Mouse (Mus musculus): ENCODE results near the gene Arhgap17. TPM values are rescaled to one million over a fixed set of nuclear protein-coding genes. Genes with fewer than 3 reads are reported as not detected.

The Arhgap17 gene
- total and polyA plus RNA-seq, 3 experiments, result 2.6 to 124 (median 33.7) TPM

- peaks cover 6 to 15% of the 10 kb centered on the region in 2 experiments for H3K4me1 ChIP-seq (ENCODE audit: control insufficient read depth in 1 of 2, insufficient read depth in 2 of 2, low read length in 2 of 2)
- no peak overlapping the region for H3K4me3 ChIP-seq (ENCODE audit: control insufficient read depth in 1 of 2, insufficient read depth in 1 of 2, low read depth in 2 of 2, low read length in 2 of 2)
- DNase-seq (ENCODE audit: low read depth, low spot score), result no peak
- no peaks in the 10 kb centered on the region for H3K9me3 ChIP-seq (replicated peaks; ENCODE audit: insufficient read depth, low read length)
- peaks cover 0 to 13% of the 10 kb centered on the region in 2 experiments; a peak in 3 of 4 replicates for H3K36me3 ChIP-seq (ENCODE audit: control insufficient read depth in 1 of 2, insufficient read depth in 2 of 2, low read length in 2 of 2)
- no peak overlapping the region for H3K27ac ChIP-seq (ENCODE audit: control insufficient read depth, low read depth, low read length)
- no peak for TF ChIP-seq ZC3H11A (IDR thresholded peaks at IDR 0.05; ENCODE audit: low read depth, low read length)
- TF ChIP-seq SMC3 (IDR thresholded peaks at IDR 0.05; ENCODE audit: low read depth, low read length), result no peak
- TF ChIP-seq E2F4 (IDR thresholded peaks at IDR 0.05; ENCODE audit: borderline replicate concordance, low read depth, low read length), result no peak
- TF ChIP-seq MYB (IDR thresholded peaks at IDR 0.05; ENCODE audit: low read depth, low read length), result no peak
- TF ChIP-seq MYC (IDR thresholded peaks at IDR 0.05; ENCODE audit: low read depth, low read length), result no peak
- TF ChIP-seq ETS1 (IDR thresholded peaks at IDR 0.05; ENCODE audit: low read depth, low read length), result no peak
- TF ChIP-seq ZKSCAN1 (IDR thresholded peaks at IDR 0.05; ENCODE audit: low read depth, low read length), result no peak
- no peak for TF ChIP-seq MAFK (IDR thresholded peaks at IDR 0.05; ENCODE audit: borderline replicate concordance, low read depth, low read length)
- TF ChIP-seq TAL1 (IDR thresholded peaks at IDR 0.05; ENCODE audit: low read length), result no peak
- TF ChIP-seq CHD1 (IDR thresholded peaks at IDR 0.05; ENCODE audit: low read depth, low read length), result no peak
- TF ChIP-seq SIN3A (IDR thresholded peaks at IDR 0.05; ENCODE audit: low read length), result no peak
- peaks cover 3% of the 10 kb centered on the region; the same call in 1 of the 2 replicates for H3K79me2 ChIP-seq (ENCODE audit: control insufficient read depth, insufficient read depth, low read length, poor library complexity)
- H3K27me3 ChIP-seq (ENCODE audit: control insufficient read depth in 1 of 2, insufficient read depth in 2 of 2, low read length in 2 of 2), result no peaks in the 10 kb centered on the region
- no peak overlapping the region for H3K9ac ChIP-seq (ENCODE audit: control insufficient read depth, low read depth, low read length, poor library complexity, severe bottlenecking)
These were observed 16.6 kb downstream of the Arhgap17 start for GRCm38 (mm10) chr7:123353081-123353480.

- no peaks in the 10 kb centered on the region for H3K27me3 ChIP-seq (ENCODE audit: control insufficient read depth in 1 of 2, insufficient read depth in 2 of 2, low read length in 2 of 2)
- H3K36me3 ChIP-seq (ENCODE audit: control insufficient read depth in 1 of 2, insufficient read depth in 2 of 2, low read length in 2 of 2), result peaks cover 0 to 12% of the 10 kb centered on the region in 2 experiments; a peak in 3 of 4 replicates
- no peak overlapping the region for H3K27ac ChIP-seq (ENCODE audit: control insufficient read depth, low read depth, low read length)
- peaks cover 5% of the 10 kb centered on the region; the same call in 1 of the 2 replicates for H3K79me2 ChIP-seq (ENCODE audit: control insufficient read depth, insufficient read depth, low read length, poor library complexity)
- H3K4me1 ChIP-seq (ENCODE audit: control insufficient read depth in 1 of 2, insufficient read depth in 2 of 2, low read length in 2 of 2), result peaks cover 4 to 12% of the 10 kb centered on the region in 2 experiments
- no peak for TF ChIP-seq ETS1 (IDR thresholded peaks at IDR 0.05; ENCODE audit: low read depth, low read length)
- TF ChIP-seq CHD2 (IDR thresholded peaks at IDR 0.05; ENCODE audit: low read length), result no peak
- no peak for TF ChIP-seq RAD21 (IDR thresholded peaks at IDR 0.05; ENCODE audit: low read depth, low read length)
- TF ChIP-seq TAL1 (IDR thresholded peaks at IDR 0.05; ENCODE audit: low read length), result no peak
- no peak for TF ChIP-seq HCFC1 (IDR thresholded peaks at IDR 0.05; ENCODE audit: low read depth, low read length)
- TF ChIP-seq CTCF (IDR thresholded peaks at IDR 0.05 in 2 of 3, conservative IDR thresholded peaks at IDR 0.05 in 1 of 3; ENCODE audit: control insufficient read depth in 1 of 3, insufficient read depth in 1 of 3, low read depth in 2 of 3, low read length in 3 of 3, poor library complexity in 1 of 3, severe bottlenecking in 1 of 3), result no peak
- no peak for TF ChIP-seq RCOR1 (IDR thresholded peaks at IDR 0.05; ENCODE audit: low read depth, low read length)
- no peak for TF ChIP-seq USF2 (IDR thresholded peaks at IDR 0.05; ENCODE audit: borderline replicate concordance in 1 of 2, insufficient read depth in 1 of 2, low read depth in 1 of 2, low read length in 2 of 2)
- no peak for TF ChIP-seq MAFK (IDR thresholded peaks at IDR 0.05; ENCODE audit: borderline replicate concordance, low read depth, low read length)
- TF ChIP-seq E2F4 (IDR thresholded peaks at IDR 0.05; ENCODE audit: borderline replicate concordance, low read depth, low read length), result no peak
- no peak for TF ChIP-seq MYB (IDR thresholded peaks at IDR 0.05; ENCODE audit: low read depth, low read length)
- no peak for TF ChIP-seq JUND (IDR thresholded peaks at IDR 0.05; ENCODE audit: low read depth, low read length)
- no peak for TF ChIP-seq GATA1 (IDR thresholded peaks at IDR 0.05; ENCODE audit: low read depth, low read length)
- no peak for TF ChIP-seq ZKSCAN1 (IDR thresholded peaks at IDR 0.05; ENCODE audit: low read depth, low read length)
- TF ChIP-seq BHLHE40 (IDR thresholded peaks at IDR 0.05; ENCODE audit: borderline replicate concordance, low read depth, low read length), result no peak
- no peak for TF ChIP-seq POLR2AphosphoS5 (IDR thresholded peaks at IDR 0.05; ENCODE audit: borderline replicate concordance, low read depth, low read length)
- no peak for TF ChIP-seq USF1 (IDR thresholded peaks at IDR 0.05; ENCODE audit: low read depth, low read length)
- no peak for TF ChIP-seq SMC3 (IDR thresholded peaks at IDR 0.05; ENCODE audit: low read depth, low read length)
- no peak for TF ChIP-seq SIN3A (IDR thresholded peaks at IDR 0.05; ENCODE audit: low read length)
- H3K9ac ChIP-seq (ENCODE audit: control insufficient read depth, low read depth, low read length, poor library complexity, severe bottlenecking), result no peak overlapping the region
- H3K9me3 ChIP-seq (replicated peaks; ENCODE audit: insufficient read depth, low read length), result no peaks in the 10 kb centered on the region
- DNase-seq (ENCODE audit: low read depth, low spot score), result no peak
- H3K4me3 ChIP-seq (ENCODE audit: control insufficient read depth in 1 of 2, insufficient read depth in 1 of 2, low read depth in 2 of 2, low read length in 2 of 2), result no peak overlapping the region
These were observed 19.5 kb downstream of the Arhgap17 start for GRCm38 (mm10) chr7:123350243-123350642.
